Mouse (Mus musculus): ENCODE results near the gene Pmf1. TPM values are rescaled to one million over a fixed set of nuclear protein-coding genes. Genes with fewer than 3 reads are reported as not detected.
"Not testable (repeated sequence)": the region's sequence is repeated elsewhere in the genome, so short reads cannot be mapped to it uniquely, and the experiment has no call there.

The Pmf1 gene
- total RNA-seq, 2 experiments from 2014 or later: 100 to 182 TPM

DNA sequence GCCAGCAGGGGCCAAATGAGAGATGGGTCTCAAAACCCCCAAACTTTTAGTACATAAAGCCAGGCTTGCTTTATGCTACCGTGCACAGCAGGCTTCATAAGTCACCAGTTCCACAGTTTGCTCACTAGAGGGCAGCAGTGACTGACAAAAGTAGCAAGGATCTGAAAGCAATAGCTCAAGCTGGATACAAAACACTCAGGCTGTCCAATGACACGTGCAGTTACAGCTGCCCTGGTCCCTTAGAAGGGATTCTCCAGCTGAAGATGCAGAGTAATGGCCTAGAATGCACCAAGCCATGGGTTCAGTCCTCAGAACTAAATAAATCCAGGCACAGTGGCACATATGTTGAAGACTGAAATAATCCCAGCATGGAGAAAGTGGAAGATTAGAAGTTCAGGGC, 3.0 kb downstream of the Pmf1 start:
- ATAC-seq (replicated peaks; ENCODE audit: low FRiP score, poor library complexity, severe bottlenecking): peak; percentile 27; the same call in 1 of the 2 replicates

DNA sequence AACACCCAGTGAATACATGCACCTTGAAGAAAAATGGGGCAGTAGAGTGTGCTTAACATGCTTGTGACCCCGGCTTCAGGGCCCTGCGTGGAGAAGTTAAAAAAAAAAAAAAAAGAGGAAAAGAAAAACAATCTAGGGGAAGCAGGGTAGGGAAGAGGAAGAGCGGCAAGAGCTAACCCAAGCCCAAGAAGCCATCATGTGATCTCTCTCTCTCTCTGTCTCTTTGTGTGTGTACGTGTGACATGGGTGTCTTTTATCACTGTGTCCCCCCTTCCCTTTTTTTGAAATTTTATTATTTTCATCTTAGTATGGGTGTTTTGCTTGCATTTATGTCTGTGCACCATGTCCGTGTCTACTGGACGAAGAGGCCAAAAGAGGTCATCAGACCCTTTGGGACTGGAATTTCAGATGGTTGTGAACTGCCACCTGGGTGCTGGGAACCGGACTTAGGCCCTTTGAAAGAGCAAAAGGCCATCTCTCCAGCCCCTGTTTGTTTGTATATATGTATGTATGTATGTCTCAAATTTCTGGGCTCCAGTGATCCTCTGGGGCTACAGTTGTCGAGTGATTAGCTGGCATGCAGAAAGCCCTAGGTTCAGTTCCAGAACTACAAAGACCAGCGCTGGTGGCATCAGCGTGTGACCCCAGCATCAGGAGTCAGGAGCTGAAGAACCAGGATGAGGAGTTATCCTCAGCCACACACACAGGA, 6.5 kb downstream of the Pmf1 start:
- no peak for ATAC-seq (replicated peaks; ENCODE audit: low FRiP score, poor library complexity, severe bottlenecking)

DNA sequence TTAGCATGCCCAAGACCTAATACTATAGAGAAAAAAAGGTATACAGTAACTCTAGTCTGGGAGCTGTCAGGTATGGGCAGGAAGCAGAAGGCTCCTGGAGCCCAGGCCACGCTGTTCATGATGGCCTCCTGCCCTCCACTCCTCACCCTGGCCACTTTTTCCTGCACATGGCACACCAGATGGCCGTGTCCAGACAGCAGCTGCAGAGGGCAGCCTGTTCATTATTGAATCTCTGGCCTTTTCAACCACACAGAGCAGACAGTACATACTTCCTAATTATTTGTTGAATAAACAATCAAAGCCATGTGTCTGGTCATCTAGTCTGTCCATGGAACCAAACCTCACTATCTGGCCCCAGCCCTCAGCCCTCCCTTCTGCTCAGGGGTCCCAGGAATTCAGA, 11.5 kb downstream of the Pmf1 start:
- no peak for ATAC-seq (replicated peaks; ENCODE audit: low FRiP score, poor library complexity, severe bottlenecking)

- ATAC-seq (replicated peaks; ENCODE audit: low FRiP score, poor library complexity, severe bottlenecking): no peak
Measured at GRCm38 (mm10) chr3:88395742-88396141, 14.4 kb downstream of the Pmf1 start.

DNA sequence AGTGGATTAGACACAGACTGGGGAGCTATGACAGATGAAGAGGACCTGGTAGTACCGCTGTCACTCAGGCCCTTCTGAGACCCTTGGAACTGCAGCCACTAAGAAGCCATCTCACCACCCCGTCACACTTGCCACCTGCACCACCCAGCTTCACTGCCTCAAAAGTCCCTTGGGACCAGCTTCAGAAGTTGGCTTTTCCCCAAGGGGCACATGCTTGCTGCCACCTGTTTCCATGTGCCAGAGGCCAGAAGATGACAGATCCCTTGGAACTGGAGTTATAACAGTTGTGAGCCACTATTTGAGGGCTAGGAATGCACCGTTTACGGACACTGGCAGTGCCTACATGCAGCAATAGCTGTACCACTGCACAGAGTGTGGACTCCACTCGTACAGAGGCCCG, 14.8 kb downstream of the Pmf1 start:
- ATAC-seq (replicated peaks; ENCODE audit: low FRiP score, poor library complexity, severe bottlenecking): no peak

GRCm38 (mm10) chr3:88393776-88394375, 16.3 kb downstream of the Pmf1 start:
- ATAC-seq (replicated peaks; ENCODE audit: low FRiP score, poor library complexity, severe bottlenecking): no peak

GRCm38 (mm10) chr3:88384364-88384763, 25.8 kb downstream of the Pmf1 start, which contains the start of gene Bglap:
Bglap (minus strand) TSS chr3:88384464.
- no peak for ATAC-seq (replicated peaks; ENCODE audit: low FRiP score, poor library complexity, severe bottlenecking)

- not testable (repeated sequence) for ATAC-seq (replicated peaks; ENCODE audit: low FRiP score, poor library complexity, severe bottlenecking)
Measured at GRCm38 (mm10) chr3:88382383-88382782, 27.7 kb downstream of the Pmf1 start.

GRCm38 (mm10) chr3:88381389-88382315, 28.5 kb downstream of the Pmf1 start:
- peak; percentile 79 for ATAC-seq (replicated peaks; ENCODE audit: low FRiP score, poor library complexity, severe bottlenecking)

GRCm38 (mm10) chr3:88378599-88378998, 31.5 kb downstream of the Pmf1 start, which contains the start of gene Bglap2:
Bglap2 (minus strand) TSS chr3:88378699.
- ATAC-seq (replicated peaks; ENCODE audit: low FRiP score, poor library complexity, severe bottlenecking): not testable (repeated sequence)

DNA sequence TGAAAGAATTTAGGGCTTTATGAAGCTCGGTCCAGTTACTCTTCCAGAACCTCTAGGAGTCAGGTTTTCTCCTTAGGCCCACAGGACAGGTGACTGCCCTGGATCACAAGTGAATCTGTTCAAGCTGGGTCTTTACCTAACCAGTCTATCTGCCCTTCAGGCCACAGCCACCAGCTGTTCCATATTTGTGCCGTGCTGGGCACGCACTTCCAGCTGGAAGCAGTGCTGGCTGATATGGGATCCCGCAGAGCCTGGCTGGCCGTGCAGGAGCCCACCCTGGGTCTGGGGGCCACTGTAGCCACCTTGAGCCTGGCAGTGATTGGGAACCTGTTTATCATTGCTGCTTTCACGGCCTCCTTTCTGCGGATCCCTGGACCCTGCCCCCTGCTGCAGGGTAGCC, 33.5 kb downstream of the Pmf1 start:
- ATAC-seq (replicated peaks; ENCODE audit: low FRiP score, poor library complexity, severe bottlenecking): 0 out of 2 replicates have a peak, but pooled peaks have one; percentile 16

GRCm38 (mm10) chr3:88375750-88376626, 34.1 kb downstream of the Pmf1 start:
- ATAC-seq (replicated peaks; ENCODE audit: low FRiP score, poor library complexity, severe bottlenecking): peak; percentile 73

DNA sequence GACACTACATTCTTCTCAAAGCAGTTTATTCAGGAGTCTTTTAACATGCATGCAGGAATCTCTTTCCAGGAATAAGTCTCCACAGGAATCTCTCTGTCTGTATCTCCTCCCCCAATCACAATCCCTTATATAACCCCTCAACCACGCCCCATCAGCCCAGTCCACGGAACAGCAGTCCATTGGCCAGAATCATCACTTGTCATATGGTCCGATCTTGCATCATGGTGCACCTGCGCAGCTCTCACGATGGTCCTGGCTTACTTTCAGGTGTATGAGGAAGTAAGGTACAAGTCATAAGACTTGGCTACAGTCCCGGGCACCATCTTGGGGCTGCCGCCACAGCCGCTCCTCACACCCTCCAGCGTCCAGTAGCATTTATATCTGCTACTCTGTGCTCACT, 37.5 kb downstream of the Pmf1 start, which contains the start of gene Bglap3:
Bglap3 (minus strand) TSS at position 101 of the 400 bp plus-strand sequence.
- ATAC-seq (replicated peaks; ENCODE audit: low FRiP score, poor library complexity, severe bottlenecking): not testable (repeated sequence)

GRCm38 (mm10) chr3:88368511-88368910, 41.6 kb downstream of the Pmf1 start:
- not testable (repeated sequence) for ATAC-seq (replicated peaks; ENCODE audit: low FRiP score, poor library complexity, severe bottlenecking)

DNA sequence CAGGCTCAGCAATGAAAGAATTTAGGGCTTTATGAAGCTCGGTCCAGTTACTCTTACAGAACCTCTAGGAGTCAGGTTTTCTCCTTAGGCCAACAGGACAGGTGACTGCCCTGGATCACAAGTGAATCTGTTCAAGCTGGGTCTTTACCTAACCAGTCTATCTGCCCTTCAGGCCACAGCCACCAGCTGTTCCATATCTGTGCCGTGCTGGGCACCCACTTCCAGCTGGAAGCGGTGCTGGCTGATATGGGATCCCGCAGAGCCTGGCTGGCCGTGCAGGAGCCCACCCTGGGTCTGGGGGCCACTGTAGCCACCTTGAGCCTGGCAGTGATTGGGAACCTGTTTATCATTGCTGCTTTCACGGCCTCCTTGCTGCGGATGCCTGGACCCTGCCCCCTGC, 42.6 kb downstream of the Pmf1 start:
- not testable (repeated sequence) for ATAC-seq (replicated peaks; ENCODE audit: low FRiP score, poor library complexity, severe bottlenecking)

DNA sequence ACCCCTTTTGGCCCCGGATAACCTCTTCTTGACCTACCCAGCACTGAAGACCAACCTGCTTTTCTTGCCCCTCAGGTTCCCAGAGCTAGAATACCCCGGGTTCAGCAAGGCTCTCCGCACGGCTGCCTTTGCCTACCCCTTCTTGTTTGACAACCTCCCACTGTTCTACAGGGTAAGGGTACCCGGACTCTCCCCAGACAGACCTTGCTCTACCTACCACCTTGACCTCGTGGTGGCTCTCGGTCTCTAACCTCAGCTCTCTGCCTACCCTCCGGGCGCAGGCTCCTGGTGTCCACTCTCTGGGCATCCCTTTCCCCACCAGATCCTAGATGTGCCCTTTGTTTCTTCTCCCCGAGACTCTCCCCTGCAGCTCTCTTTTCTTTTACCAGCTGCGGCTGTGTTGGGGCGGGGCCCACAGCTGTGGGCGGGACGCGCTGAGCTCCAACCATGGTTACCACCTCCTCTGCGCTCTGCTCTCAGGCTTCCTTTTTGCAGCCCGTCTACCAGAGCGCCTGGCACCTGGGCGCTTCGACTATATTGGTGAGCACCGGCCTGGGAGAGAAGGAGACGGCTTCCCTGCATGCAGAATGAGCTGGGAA, 43.2 kb downstream of the Pmf1 start:
- peak; percentile 67; the same call in 1 of the 2 replicates for ATAC-seq (replicated peaks; ENCODE audit: low FRiP score, poor library complexity, severe bottlenecking)

- no peak for ATAC-seq (replicated peaks; ENCODE audit: low FRiP score, poor library complexity, severe bottlenecking)
Measured at GRCm38 (mm10) chr3:88365705-88366361, 44.3 kb downstream of the Pmf1 start.

DNA sequence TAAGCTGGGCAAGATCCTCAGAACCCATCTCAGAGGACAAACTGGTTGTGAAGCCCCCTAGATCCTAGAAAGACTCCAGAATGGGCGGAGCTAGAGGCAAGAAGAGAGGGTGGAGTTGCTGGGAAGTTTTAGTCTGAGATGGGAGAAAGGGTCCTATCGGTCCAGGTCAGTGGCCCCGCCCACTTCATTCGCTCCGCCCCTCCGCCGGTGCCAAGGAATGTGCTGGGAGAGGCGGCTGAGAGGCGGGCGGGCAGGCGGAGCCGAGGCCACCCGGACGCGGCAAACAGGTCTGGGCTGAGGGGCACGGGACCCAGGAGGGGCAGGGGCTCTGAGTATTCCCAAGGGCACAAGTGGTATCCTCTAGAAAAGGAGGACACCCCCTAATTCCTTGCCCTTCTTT, 45.8 kb downstream of the Pmf1 start, which contains the start of gene Paqr6:
Paqr6 (plus strand) TSS at position 248 of the 400 bp plus-strand sequence.
- peak; percentile 44 for ATAC-seq (replicated peaks; ENCODE audit: low FRiP score, poor library complexity, severe bottlenecking)

All from erythroid progenitor cell, adult 5-6 weeks (primary cell).